Mouse (Mus musculus): Measurements from ENCODE around the gene B4galt7. TPM values are rescaled to one million over a fixed set of nuclear protein-coding genes. Genes with fewer than 3 reads are reported as not detected.

B4galt7 gene
- total RNA-seq (2023) = 39.6 TPM

GRCm38 (mm10) chr13:55599566-55600540 is at the start of gene B4galt7:
Gene B4galt7, plus strand, starts transcription at chr13:55599896.

GRCm38 (mm10) chr13:55571027-55571751 is 28.5 kb upstream of the B4galt7 start, which contains the start of gene Fam193b:
Gene Fam193b, minus strand, starts transcription at chr13:55571120.

GRCm38 (mm10) chr13:55573432-55573831 is 26.3 kb upstream of the B4galt7 start, which contains the start of gene Tmed9:
Gene Tmed9, plus strand, starts transcription at chr13:55573732.

GRCm38 (mm10) chr13:55622649-55623541 is 23.2 kb downstream of the B4galt7 start, which contains the start of gene Caml:
Gene Caml, plus strand, starts transcription at chr13:55623005.

GRCm38 (mm10) chr13:55634639-55635127 is 35.0 kb downstream of the B4galt7 start, which contains the start of gene Ddx46:
Gene Ddx46, plus strand, starts transcription at chr13:55635027.

Other genes starting within 250 kb of the B4galt7 start
- gene Lman2, start 237.1 kb upstream of the B4galt7 start, total RNA-seq (2023) = 105 TPM
- gene Rgs14, start 230.2 kb upstream of the B4galt7 start, total RNA-seq (2023) = 73.8 TPM
- not detected for gene Slc34a1, start 201.7 kb upstream of the B4galt7 start, total RNA-seq (2023)
- gene Pfn3, start 184.7 kb upstream of the B4galt7 start, total RNA-seq (2023) = not detected
- 1.9 TPM for gene F12, start 173.1 kb upstream of the B4galt7 start, total RNA-seq (2023)
- 432 TPM for gene Grk6, start 154.8 kb upstream of the B4galt7 start, total RNA-seq (2023)
- 43.9 TPM for gene Prr7, start 135.6 kb upstream of the B4galt7 start, total RNA-seq (2023)
- 0.34 TPM for gene Dbn1, start 111.8 kb upstream of the B4galt7 start, total RNA-seq (2023)
- gene Pdlim7, start 86.2 kb upstream of the B4galt7 start, total RNA-seq (2023) = 7.9 TPM
- 17.9 TPM for gene Dok3, start 70.6 kb upstream of the B4galt7 start, total RNA-seq (2023)
- 74.7 TPM for gene Ddx41, start 63.2 kb upstream of the B4galt7 start, total RNA-seq (2023)
- 177 TPM for gene Fam193b, start 28.8 kb upstream of the B4galt7 start, total RNA-seq (2023)
- 100 TPM for gene Tmed9, start 26.2 kb upstream of the B4galt7 start, total RNA-seq (2023)
- gene Caml, start 23.1 kb downstream of the B4galt7 start, total RNA-seq (2023) = 18.8 TPM
- 96.0 TPM for gene Ddx46, start 35.1 kb downstream of the B4galt7 start, total RNA-seq (2023)
- 23.6 TPM for gene B230219D22Rik, start 93.2 kb downstream of the B4galt7 start, total RNA-seq (2023)
- 28.5 TPM for gene Txndc15, start 114.8 kb downstream of the B4galt7 start, total RNA-seq (2023)
- 21.5 TPM for gene Pcbd2, start 127.5 kb downstream of the B4galt7 start, total RNA-seq (2023)
- not detected for gene Catsper3, start 184.7 kb downstream of the B4galt7 start, total RNA-seq (2023)
- gene Pitx1, start 236.3 kb downstream of the B4galt7 start, total RNA-seq (2023) = not detected